Mouse (Mus musculus): ENCODE data around the gene Nmi.
A peak's percentile ranks its signal among the peaks of the same experiment; 100 is the strongest.
"Not testable (repeated sequence)": the region's sequence is repeated elsewhere in the genome, so short reads cannot be mapped to it uniquely, and the experiment has no call there.

The Nmi gene

DNA sequence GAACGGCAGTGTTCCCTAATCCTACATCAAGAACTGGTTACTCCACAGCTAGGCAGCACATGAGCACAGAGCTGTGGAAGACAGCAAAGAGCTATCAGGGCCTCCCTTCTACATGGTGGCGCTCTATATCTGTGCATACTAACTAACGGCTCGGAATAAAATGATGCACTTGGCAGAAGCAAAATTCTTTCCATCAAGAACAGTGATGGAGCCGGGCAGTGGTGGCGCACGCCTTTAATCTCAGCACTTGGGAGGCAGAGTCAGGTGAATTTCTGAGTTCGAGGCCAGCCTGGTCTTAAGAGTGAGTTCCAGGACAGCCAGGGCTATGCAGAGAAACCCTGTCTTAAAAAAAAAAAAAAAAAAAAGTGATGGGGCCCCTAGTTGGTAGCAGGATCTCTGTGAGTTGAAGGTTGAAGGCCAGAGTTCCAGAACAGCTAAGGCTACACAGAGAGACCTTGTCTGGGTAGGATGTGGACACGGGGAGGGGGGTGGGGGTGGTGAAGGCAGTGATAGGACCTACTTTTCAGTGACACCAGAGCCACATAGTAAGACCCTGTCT, at the start of gene Nmi:
Gene Nmi, minus strand, starts transcription at position 85 of the 559 bp plus-strand sequence.
- DNase-seq, result no peak

GRCm38 (mm10) chr2:52016361-52016760, 43.1 kb upstream of the Nmi start:
- no peak for DNase-seq

DNA sequence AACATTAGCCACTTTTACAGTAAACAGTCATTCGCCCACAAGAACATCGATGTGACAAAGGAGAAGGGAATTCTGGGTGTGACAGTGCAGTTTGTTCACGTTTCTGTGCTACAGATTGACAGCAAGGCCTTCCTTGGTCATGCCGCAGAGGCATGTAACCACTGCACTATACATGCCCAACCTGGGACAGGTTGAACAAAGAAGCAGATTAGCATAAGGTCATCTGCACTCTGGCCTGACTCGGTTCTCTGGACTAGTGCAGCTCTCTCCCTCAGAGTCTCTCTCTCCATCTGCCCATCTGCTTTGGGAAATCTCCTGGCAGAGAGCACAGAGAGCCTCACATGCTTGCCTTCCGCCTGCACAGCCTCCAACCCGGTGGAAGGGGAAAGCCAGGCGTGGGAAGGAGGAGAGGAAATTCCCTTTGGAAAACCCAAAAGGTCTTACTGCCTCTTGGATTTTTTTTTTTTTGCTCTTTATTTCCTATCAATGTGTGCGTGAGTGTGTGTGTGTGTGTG, 40.1 kb upstream of the Nmi start:
- no peak for DNase-seq

DNA sequence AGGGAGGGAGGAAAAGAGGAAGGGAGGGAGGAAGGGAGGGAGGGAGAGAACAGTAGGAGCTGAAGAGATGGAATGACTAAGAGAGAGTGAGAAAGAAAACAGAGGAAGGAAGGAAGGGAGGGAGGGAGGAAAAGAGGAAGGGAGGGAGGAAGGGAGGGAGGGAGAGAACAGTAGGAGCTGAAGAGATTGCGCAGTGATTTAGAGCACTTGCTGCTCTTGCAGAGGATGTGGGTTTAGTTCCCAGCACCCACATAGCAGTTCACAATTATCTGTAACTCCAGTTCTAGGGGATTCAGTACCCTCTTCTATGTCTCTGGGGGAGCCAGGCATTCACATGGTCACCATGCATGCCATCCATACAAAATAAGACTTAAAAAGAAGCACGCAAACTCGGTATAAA, 38.5 kb upstream of the Nmi start:
- DNase-seq, result not testable (repeated sequence)

DNA sequence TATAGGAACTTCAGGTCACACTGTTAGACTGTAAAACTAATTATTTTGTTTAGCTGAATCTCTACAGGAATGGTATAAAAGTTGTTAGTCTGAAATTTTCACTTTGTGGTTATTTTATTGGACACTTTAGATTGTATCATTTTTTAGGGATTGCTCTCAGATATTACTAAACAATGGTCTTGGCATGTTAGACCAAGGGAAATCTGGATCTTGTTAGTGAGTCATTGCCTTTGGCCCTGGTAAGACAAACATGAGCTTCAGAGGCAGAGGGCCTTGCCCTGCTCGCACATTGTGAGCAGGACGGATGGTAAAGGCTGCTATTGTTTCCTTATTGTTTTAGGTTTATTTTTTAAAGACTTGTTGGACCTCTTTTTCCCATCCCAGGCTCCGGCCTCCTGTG, 33.1 kb upstream of the Nmi start:
- DNase-seq, result no peak

GRCm38 (mm10) chr2:52002299-52002698, 29.0 kb upstream of the Nmi start:
- not testable (repeated sequence) for DNase-seq

DNA sequence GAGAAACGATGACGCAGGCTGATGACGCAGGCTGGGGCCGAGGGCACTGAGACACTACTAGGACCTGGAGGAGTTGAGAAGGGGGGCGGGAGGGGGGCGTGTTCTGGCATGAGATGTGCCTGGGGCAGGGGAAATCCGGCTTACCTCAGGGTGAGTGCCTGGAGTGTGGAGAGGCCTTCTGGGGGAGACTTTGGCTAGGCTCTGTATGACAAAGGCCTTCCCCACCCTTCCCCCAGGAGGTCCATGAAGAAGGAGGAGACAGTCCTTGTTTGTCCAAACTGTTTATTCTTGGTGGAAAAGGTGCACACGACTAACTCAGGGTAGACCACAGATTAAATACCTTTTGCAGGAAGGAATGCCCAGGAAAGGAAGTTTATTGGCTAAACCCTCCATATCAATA, 28.2 kb upstream of the Nmi start:
- no peak for DNase-seq

DNA sequence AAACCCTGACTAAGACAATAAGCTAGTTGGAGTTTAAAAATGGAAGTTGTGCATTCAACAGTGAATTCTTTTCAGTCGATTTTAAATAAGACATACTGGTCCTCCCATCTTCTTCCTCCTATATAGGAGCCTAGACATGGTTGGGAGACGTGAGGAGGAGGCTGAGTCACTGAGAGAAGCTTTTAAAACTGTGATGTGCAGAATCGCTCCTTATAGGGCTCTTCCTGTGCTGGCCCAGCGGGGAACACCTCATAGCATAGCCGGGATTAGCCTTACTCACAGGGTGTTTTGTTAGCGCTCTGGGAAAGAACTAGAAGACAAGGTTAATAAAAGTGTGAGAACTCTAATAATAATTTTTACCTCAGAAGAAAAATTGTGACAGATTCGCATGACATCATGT, 26.7 kb upstream of the Nmi start:
- no peak for DNase-seq

- DNase-seq, result no peak
Measured at GRCm38 (mm10) chr2:51991447-51991846, 18.2 kb upstream of the Nmi start.

- DNase-seq, result no peak
Measured at GRCm38 (mm10) chr2:51989559-51989958, 16.3 kb upstream of the Nmi start.

- no peak for DNase-seq
Measured at GRCm38 (mm10) chr2:51986695-51987094, 13.4 kb upstream of the Nmi start.

DNA sequence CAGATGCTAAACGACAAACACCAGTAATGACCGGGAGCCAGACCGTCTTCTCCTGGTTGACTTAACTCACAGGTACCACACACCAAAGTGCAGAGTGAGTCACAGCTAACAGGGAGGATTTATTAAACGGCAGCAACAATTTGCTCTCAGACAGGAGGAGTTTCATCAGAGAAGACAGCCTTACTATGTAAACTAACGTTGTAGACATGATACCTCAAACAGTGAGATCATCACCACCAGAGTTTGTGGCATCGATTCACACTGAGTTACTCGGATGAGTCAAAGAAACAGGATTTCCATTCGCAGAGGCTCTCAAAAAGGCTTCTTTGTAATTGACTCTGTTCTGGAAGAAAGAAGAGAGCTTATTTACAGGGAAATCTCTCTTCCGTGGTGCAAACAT, 12.9 kb upstream of the Nmi start:
- no peak for DNase-seq

GRCm38 (mm10) chr2:51985241-51985640, 11.9 kb upstream of the Nmi start:
- no peak for DNase-seq

- no peak for DNase-seq
Measured at GRCm38 (mm10) chr2:51982288-51982687, 9.0 kb upstream of the Nmi start.

DNA sequence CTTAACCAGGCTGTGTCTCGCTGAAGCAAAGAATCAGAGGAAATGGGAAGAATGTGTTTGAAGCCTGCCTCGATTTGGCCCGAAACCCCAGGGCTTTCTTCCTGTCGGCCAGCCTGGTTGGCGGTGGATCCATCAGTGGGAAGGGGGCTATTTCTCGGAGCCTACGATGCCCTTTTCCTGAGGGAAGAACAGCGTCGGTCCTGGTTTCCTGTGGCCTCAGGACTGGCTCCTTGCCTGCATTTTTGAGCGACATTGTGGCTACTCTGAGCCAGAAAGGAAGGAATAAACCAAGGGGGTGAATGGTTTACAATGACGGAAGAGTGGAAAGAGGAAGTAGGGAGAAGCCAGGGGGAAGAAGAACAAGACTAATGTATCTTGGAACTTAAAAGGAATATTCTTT, 8.3 kb upstream of the Nmi start:
- peak; percentile 8 for DNase-seq

- peak; percentile 23 for DNase-seq
Measured at GRCm38 (mm10) chr2:51972641-51973409, 469 bp downstream of the Nmi start.

DNA sequence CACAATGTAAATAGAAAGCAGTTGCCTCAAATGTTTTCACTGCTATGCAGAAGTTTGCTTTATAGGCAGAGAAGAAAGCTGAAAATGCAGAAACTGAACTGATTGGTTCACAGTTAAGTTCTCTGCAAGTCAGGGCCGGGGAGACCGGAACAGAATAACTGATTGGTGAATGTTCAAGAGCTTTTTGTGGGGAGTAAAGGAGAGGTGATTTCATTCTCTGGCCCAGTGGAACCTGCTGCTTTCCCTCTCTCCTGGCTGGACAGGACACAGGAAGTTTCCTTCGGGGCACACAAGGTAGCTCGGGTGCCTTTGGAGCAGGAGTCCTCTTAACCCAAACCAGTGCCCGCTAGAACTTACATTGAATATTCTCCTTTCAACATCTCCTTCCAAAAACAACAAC, 1.2 kb downstream of the Nmi start:
- DNase-seq, result no peak

DNA sequence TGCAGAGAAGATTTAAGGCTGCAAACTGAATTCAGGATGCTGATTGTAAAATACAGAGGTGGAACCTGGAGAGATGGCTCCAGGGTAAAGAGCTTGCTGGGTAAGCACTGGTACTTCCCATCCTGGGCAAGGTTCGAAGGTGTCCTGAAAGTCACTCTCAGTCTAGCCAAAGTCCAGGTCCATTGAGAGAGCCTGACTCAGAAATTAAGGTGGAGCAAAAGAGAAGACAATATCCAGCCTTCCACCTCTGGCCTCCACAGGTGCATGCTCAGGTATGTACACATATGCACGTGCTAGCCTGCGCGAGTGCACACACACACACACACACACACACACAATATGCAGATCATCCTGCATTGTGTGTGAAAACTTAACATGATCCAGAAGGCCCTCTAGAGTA, 2.4 kb downstream of the Nmi start:
- DNase-seq, result no peak

DNA sequence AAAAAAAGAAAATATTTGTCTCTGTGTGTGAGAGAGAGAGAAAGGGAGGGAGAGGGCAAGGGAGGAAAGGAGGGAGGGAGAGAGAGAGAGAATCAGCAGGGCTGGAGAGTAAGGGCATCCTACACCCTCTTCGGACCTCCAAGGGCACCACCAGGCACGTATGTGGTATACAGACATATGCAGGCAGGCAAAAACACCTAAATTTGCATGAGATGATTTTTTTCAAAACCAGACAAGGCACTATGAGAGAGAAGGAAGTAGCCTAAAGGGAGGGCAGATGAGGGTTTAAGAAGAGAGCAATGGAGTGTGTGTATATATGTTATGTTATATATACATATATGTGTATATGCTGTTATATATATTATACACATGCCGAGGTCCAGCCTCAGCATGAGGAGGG, 6.0 kb downstream of the Nmi start:
- no peak for DNase-seq

- no peak for DNase-seq
Measured at GRCm38 (mm10) chr2:51953648-51954204, 19.6 kb downstream of the Nmi start.

DNA sequence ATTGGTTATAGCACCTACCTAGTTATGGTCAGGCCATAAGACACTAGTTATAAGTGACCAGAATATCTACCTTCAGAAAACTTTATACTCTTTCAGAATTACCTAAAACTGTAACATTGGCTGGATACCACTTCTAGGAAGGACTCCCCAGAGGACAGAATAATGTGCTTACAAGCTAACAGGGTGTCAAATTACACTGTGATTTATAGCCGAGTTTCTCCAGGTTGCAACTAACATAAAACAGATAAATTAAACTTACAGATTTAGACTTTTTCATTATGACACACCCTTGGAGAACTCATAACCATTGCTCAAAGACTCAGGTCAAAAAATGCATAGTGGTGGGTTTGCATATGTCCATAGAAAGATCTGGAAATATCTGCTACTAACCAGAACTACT, 22.4 kb downstream of the Nmi start:
- no peak for DNase-seq

DNA sequence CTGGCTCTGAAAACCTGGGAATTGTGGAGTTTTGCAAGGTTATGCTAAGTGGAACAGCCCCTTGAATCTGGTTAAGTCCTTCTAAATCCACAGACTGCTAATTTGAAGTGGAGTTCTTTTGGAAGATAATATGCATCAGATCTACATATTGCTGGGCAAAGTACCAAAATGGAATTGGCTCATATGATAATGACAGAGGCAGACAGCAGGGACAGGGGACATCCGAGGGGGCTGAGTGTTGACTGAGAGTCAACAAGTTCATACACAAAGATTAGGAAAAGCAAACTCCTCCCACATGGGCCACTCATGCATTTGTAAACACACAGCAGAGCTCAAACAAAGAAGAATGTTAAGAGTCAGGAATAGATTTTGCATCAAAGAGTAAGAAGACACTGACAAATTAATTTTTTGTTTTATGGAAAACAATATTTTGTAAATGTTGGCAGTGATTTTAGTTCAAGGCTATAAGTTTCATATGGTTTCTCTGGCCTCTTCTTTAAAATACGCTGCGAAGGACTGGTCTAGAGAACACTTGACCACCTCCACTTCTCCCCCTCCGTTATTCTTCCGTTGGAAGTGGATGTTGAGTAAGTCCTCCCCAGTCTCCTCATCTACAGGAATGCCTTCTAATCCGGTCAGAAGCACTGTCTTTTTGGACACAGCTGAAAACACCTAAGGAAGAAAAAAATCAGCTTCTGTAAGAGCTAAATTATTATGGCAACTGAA, 25.0 kb downstream of the Nmi start:
- DNase-seq, result no peak

DNA sequence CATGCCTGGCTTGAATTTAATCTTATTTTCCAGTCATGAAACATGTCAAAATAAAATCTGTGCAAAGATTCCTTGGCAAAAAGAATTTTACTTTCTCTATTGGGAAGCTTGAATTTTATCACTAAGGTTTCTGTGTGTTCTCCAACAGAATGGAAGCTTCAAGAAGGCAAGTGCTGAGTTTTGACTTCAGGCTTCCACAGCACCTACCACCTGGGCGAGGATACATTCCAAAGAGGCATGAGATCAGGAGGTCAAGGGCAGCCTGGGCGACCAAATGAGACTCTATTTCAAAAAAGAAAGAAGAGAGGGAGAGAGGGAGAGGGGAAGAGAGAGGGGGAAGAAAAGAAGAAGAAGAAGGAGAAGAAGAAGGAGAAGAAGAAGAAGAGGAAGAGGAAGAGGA, 27.5 kb downstream of the Nmi start:
- DNase-seq, result no peak

DNA sequence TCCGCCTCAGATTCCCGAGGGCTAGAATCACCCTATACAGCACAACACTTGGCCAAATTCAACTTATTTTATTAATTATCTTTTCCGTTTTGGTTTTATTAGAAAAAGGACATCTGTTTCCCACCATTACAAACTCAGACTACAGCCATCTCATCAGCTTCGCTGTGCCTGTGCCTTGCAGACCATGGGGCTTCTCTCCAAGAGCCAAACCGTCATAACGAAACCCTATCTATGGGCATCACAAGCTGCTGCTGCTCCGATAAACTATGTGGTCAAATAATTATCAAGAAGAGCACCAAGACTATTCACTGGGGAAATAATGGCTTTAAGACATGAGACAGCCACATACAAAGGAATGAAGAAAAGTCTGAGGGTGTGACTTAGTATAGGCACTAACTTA, 31.5 kb downstream of the Nmi start:
- no peak for DNase-seq
